Mouse (Mus musculus): ENCODE data around the gene Vav3.

GRCm38 (mm10) chr3:109568542-109569265 lies 228.3 kb downstream of the Vav3 start:
- TF ChIP-seq EP300 (IDR thresholded peaks at IDR 0.05; ENCODE audit: insufficient read depth, low read depth, low read length) = no peak
- TF ChIP-seq POLR2A (IDR thresholded peaks at IDR 0.05; ENCODE audit: insufficient read depth, low read depth, low read length) = no peak
- TF ChIP-seq CTCF (IDR thresholded peaks at IDR 0.05) = no peak
